Mouse (Mus musculus): ENCODE results near the gene Trim42.

Trim42 gene

DNA sequence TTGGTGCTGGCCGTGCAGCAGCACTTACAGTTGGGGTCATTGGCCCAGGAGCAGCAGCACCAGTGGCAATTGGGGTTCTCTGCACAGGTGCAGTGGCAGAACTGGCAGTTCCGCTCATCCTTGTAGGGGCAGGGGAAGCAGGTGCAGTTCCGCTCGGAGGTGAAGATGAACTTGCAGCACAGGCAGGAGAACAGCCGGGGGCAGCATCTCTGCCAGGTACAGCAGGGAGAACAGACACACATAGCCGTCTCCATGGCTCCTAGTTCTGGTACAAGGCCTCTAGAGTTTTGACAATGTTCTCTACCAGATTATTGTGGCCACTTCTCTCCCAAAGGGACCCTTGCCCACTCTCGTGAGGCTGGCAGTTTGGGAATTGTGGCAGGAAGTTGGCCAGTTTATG lies at the start of gene Trim42:
TSS of gene Trim42 (minus strand) at position 368 of the 400 bp plus-strand sequence.
- DNase-seq (ENCODE audit: low spot score in 2 of 2), result no peak

DNA sequence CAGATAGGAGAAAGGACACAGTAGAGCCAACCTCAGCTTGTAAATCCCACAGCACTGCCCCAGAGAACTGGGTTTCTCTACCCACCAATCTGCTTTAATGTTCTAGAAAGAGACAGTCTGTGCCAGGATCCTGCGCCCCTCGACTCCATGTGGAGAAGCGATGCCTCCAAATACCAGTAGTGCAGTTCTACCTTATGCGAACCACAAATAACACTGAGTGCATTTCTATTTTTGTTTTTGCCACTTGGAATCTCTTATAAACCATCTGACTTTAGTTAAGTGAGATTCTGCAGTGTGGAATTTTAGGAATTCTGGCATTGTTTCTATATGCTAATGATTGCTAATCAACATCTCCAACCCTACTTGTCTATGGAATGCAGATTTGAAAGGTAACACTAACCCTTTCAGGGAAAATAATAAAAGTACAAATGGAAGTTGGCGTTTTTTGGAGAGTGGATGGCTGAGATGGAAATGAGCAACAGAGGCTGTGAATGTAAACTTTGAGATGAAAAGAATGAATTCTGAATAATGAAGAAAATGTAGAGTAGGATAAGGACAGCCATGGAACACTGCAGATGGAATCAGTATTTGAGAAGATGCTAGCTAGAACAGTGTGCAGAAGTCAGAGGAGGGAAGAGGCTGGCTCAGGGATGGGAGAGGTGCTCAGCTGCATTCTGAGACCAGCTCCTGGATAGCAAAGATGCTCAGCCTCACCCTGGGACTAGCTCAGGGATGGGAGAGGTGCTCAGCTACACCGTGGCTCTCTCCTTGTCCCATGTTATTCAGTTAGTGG lies 45.3 kb upstream of the Trim42 start:
- DNase-seq (ENCODE audit: low spot score in 2 of 2), result no peak

DNA sequence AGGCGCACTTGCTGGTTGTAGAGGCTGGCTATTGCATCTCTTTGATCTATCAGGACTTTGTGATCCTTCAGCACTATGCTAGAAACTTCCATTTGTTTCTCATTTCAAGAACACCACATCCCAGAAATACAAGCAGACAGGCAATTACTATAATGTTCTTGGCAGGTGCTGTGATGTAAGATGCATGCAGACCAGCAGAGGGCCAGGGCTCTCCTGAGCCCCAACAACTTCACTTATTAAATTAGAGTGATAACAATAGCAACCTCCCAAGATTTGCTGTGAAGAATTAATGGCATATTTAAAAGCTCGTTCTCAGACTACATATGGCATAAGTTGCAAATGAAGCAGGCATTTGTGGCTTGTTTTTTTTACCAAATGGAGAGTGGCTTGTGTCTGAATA lies 38.4 kb upstream of the Trim42 start:
- DNase-seq (ENCODE audit: low spot score in 2 of 2), result no peak

DNA sequence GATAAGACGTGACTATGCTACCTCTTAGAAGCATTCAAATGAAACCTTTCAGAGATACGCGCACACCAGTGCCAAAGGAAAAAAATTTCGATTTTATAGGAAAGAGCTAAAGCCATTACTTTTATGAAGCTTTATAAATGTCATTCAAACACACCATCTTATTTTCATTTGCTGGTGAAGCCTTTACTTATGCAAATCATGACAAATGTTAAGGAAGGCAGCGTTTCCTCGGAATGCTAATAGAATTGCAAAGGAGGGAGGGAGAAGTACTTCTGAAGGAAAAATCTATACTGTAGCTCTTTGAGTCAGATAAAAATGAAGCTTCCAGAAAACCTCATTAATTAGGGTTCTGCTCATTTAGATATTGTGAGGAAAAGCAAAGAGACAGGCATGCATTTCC lies 13.3 kb downstream of the Trim42 start:
- no peak for DNase-seq (ENCODE audit: low spot score in 2 of 2)

DNA sequence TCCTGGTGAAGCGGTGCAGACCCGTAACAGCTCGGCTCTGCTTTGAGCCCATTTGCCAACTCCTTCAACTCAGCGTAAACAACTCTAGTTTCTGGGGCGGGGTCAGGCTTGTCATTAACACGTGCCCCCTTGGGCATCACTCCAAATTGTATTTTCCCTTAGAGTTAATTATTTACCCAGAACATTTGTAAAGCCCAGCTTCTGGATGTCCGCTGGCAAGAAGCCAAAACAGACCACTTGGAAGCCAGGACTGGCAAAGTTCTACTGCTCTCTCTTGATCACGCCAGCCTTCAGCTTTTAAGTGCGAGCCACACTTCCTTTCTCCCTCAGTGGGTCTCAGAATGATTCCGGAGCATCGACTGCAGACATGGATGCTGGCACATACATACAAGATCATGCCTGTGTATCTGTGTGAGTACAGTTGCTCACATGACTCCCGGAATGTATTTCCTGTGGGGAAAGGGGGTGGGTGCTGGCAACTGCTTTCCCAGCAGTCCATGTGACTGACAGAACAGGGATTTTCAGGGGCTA lies 24.9 kb downstream of the Trim42 start:
- no peak for DNase-seq (ENCODE audit: low spot score in 2 of 2)

DNA sequence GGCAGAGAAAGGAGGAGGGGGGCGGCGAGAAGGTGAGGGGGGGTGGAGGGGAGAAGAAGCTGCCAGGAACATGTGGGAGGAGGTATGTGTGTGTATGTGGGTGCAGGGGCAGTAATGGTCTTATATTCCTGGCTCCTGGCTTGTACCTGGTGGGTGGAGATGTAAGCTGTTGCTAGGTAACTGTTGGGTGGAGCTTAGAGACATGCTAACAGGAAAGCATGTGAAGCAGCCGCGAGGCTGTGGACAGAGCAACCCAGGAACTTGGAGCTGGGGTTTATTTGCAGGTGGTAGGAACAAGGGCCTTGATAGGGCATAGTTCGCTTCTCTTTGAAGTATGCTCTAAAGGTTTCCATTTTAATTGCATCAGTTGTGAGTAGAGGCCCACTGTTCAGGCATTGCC lies 28.0 kb downstream of the Trim42 start:
- DNase-seq (ENCODE audit: low spot score in 2 of 2), result no peak

DNA sequence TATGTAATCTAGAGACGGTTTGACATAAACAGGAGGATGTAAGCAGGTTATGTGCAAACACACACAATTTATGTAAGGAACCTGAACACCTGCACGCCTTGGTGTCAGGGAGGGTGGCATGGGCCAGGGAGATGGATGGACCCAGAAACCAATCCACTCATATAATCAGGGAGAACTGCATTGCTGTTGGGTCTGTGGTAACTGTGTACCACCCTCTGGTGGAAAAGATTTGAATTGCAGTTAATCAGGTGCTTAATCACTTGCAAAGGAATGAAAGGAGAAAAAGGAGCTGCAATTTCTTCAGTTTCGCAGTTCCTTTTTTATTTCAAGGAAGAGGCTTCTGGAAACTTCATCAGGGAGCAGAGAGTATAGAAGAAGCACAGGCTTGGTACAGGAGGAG lies 46.9 kb downstream of the Trim42 start:
- DNase-seq (ENCODE audit: low spot score in 2 of 2), result no peak

DNA sequence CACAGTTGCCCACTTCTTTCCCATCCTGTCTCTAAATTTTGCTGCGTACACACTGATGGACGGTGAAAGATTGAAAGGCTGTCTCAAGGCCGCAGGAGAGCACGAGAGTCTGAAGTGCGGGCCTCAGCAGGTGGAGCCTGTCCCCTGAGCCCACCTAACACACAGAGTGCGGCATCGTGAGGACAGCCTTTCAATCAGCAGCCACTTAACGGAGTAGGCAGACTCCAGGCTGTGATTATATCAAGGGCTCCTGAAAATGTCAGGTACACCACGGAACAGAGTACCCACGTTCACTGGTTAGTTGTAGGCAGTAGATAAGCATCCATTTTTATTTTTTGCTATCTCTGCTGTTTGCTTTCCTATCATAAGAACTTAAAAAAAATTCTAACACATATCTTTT lies 47.6 kb downstream of the Trim42 start:
- DNase-seq (ENCODE audit: low spot score in 2 of 2), result no peak

DNA sequence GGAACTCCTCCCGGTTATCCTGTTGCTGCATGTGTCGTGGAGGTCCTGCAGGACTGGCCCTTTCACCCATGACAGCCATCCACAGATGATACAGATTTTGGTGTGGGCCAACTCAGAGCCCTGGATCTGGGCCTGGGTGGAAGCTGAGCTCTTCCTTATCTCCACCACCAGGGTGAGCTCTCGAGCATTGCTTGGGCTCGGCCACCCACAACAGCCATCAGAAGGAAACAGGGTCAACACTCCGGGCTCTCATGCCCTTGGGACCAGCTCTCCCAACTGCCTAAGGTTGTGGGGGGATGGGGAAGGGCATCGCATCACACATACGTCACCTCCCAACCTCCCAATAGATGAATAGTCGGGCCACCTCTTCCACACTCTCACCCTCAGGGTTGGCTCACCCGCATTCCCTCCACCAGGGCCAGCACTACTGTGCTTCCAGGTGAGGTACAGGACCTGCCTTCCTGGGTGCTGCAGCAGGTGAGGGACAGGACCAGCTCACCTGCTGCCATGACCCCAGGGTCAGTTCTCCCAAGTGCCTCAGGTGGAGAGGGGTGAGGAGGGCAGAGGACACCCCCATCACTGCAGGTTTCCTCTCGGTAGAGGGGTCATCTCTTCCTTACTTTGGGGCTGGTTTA lies 54.2 kb downstream of the Trim42 start:
- DNase-seq (ENCODE audit: low spot score in 2 of 2), result no peak

DNA sequence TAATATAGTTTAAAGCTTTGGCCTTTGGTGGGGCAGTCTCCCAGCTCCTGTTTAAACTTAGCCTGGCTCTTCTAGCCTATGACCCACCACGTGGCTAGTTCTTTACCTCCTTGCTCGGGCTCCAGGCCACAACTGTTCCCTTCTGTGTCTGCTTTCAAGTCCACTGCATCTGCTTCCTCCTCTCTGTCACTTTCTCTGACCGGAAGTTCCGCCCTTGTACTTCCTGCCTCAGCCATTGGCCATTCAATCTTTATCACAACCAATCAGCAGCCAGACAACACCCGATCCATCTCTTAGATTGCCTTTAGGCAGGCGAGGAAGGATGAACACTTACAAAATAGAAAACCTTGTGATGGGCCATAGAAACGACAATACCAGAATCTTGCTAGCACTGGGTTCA lies 58.1 kb downstream of the Trim42 start:
- DNase-seq (ENCODE audit: low spot score in 2 of 2), result no peak

DNA sequence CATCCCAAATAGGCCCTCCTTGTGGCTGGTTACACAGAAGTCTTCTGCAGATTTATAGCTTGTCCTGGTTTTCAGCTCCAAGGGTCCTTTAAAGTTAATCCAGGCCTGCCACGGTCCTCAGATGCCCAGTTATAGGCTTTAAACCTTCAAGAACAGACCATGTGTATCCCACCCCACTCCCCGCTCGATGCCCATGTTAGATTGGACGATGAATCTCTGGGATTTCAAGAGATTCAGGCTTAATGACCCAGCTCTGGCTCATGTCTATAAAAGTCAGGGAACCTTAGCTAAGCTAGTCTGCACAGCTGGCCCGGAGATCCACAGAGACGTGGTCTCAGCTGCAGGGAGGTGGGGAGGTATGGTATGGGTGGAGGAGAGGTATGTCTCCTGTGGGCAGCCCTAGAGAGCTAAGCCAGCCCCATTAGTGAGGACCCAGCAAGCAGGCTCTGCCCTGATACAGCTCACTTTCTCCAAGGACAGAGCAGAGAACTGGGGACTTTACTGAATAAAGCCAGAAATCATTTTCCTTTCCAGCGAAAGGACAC lies 60.2 kb downstream of the Trim42 start:
- DNase-seq (ENCODE audit: low spot score in 2 of 2), result no peak

DNA sequence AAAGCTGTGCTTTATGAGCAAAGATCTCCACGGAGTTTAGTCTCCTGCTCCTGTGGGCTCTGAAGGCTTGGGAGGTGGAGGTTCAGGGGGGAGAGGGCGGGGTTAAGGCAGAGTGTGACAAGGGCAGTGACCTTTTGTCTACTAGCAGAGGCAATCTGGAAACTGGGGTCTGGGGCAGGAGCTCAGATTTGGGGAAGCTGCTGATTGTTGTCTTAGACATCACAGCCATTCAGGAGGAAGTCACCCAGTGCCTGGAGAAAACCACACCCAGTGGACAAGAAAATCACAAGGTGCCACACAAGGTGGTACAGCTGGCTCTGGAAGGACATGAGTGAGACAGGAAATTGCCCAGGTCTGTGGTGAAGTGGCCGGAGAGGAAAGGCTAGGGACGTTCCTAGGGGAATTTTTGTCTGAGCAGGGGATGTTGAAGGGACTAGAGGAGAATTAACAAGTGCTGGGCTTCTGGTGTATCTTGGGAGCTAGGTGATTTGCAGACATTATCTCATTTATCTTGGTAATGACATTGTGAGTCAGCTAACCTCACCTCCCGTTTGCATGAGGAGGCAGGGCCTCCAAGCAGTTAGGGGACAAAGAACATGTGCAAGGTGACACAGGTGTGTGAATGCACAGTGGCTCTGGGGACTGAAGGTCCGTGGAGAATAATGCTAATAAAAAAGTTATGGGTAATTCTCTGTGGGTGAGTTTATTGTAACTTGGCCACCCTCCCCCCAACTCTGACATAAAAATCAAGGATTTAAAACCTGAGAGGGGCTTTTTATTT lies 61.9 kb downstream of the Trim42 start:
- no peak for DNase-seq (ENCODE audit: low spot score in 2 of 2)
